Mouse (Mus musculus) activated CD4-positive, CD25-positive, alpha-beta regulatory T cell, adult 9 weeks (primary cell): Measurements from ENCODE around the gene Olfr1030. TPM values are rescaled to one million over a fixed set of nuclear protein-coding genes. Genes with fewer than 3 reads are reported as not detected.

Source experiments
- polyA plus RNA-seq: library from polyadenylated mRNA; unstranded; fragments of 100-300 nt; shearing (Covaris generic); gene quantifications from one replicate; pipeline ENCODE4 v1.2.1, GENCODE M21; 2017

The Olfr1030 gene
- not detected for polyA plus RNA-seq

DNA sequence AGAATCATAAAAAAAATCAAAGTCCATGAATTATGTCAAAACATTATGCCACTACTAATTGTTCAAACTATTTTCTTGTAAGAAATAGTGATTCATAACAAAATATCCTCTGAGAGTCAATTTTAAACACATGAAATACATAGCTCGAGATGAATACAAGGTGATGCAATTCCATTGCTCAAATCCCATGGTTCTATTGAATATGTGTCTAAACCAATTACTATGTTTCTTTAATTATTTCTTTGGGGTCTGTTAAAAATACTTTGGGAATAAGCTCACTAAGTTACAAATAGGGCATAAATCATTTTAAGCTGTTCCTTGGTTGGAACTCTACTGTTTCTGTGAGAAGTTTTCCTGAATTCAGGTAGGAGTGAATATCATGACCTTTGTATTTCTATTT lies at the start of gene Olfr1030:
Olfr1030 (plus strand) TSS at position 301 of the 400 bp plus-strand sequence.

DNA sequence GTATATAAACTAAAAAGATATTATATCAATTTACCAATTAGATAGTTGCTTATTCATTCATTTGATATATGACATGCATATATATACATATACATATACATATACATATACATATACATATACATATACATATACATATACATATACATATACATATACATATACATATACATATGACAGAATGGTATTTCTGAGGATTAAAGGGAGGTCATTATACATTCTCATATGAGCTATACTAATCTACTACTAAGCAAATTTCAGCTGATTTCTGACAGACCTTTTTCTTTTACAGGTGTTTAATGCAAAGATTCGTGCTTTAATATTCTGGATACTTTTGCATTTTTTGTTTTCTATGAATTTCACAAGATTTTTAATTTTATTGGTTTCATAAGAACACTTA lies 28.9 kb upstream of the Olfr1030 start, which contains the start of gene Olfr1028:
Olfr1028 (plus strand) TSS at position 301 of the 400 bp plus-strand sequence.

DNA sequence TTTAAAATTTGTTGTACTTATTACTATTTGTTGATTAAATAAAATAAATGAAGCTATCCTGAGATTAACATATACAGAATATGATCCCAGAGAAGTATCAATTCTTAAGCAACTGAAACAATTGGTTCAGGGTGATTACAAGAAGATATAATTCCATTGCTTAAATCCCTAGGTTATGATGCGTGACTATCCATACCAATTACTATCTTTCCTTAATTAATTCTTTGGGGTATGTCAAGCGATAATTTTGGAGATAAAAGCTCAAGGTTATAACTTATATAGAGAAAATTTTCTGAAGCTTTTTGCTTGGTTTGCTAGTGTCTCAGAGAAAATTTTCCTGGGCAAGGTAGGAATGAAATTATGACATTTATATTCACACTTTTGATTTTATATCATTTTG lies 5.5 kb upstream of the Olfr1030 start, which contains the start of gene Olfr1029:
Olfr1029 (plus strand) TSS at position 301 of the 400 bp plus-strand sequence.

DNA sequence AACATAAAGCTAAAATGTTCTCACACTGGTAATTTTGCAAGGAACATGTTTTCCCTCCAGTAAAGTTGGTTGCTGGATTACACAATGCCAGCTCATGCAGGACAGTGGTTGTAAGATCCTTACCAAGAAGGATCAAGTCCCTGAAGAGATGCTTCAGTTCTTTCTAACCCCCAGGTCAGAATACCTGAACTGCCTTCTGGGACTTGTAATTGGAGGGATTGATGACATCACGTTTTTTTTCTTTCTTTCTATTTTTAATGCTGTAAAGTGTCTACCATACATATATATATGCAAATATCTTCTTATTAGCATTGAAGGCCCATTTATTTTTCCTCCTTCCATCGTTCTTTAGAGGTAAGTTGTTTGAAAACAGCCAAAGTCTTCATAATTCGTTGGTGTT lies 10.9 kb downstream of the Olfr1030 start, which contains the start of gene Olfr1031:
Olfr1031 (plus strand) TSS at position 301 of the 400 bp plus-strand sequence.

DNA sequence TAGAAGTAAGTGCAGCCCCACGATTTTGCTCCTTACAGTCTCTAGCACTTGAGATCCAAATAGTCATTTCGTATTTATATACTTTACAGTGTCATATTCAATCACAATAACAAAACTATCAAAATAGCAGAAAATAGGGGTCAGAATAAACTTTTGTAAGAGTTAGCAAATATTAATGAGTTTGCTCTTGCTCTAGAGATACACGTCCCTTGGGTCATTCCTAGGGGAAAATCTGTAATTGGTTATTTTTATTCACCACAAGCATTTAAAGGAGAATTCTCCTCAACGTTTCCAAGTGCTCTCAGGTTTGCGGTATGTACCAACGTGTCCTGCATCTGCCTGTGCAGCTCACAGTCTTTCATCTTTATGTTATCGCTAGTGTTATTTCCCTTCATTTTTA lies 26.2 kb downstream of the Olfr1030 start, which contains the start of gene Olfr1032:
Olfr1032 (plus strand) TSS at position 301 of the 400 bp plus-strand sequence.

DNA sequence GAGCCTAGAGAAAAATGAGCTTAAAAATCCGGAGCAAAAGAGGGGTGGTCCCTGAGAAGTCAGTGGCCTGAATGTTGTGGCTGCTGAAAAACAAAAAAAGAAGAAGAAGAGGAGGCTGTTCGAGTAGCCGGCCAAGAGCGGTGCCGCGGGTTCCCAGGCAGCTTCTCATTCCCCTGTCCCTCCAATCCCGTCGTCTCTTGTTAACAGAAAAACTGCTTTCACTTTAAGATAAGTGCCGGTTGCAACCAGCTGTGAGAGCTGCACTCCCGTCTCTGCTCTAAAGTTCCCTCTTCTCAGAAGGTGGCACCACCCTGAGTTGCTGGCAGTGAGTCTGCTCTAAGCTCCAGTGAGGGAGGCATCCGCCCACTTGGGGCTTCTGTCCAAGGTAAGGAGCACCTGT lies 41.3 kb downstream of the Olfr1030 start, which contains the start of gene Olfr1033:
Olfr1033 (plus strand) TSS at position 228 of the 400 bp plus-strand sequence.

Other genes with a start within 250 kb of the Olfr1030 start
- gene Olfr1012, start 216.5 kb upstream of the Olfr1030 start, polyA plus RNA-seq: not detected
- not detected for gene Olfr1013, start 212.2 kb upstream of the Olfr1030 start, polyA plus RNA-seq
- gene Olfr1014, start 206.6 kb upstream of the Olfr1030 start, polyA plus RNA-seq: not detected
- not detected for gene Olfr1015, start 197.3 kb upstream of the Olfr1030 start, polyA plus RNA-seq
- gene Olfr1016, start 176.7 kb upstream of the Olfr1030 start, polyA plus RNA-seq: not detected
- gene Olfr1018, start 160.8 kb upstream of the Olfr1030 start, polyA plus RNA-seq: not detected
- gene Olfr1019, start 133.8 kb upstream of the Olfr1030 start, polyA plus RNA-seq: not detected
- not detected for gene Olfr1020, start 132.2 kb upstream of the Olfr1030 start, polyA plus RNA-seq
- not detected for gene Olfr1022, start 110.7 kb upstream of the Olfr1030 start, polyA plus RNA-seq
- gene Olfr1023, start 93.6 kb upstream of the Olfr1030 start, polyA plus RNA-seq: not detected
- not detected for gene Olfr1024, start 74.2 kb upstream of the Olfr1030 start, polyA plus RNA-seq
- not detected for gene Olfr1025-ps1, start 64.1 kb upstream of the Olfr1030 start, polyA plus RNA-seq
- not detected for gene Olfr1026, start 57.7 kb upstream of the Olfr1030 start, polyA plus RNA-seq
- gene Olfr1028, start 28.8 kb upstream of the Olfr1030 start, polyA plus RNA-seq: not detected
- gene Olfr1029, start 5.4 kb upstream of the Olfr1030 start, polyA plus RNA-seq: not detected
- not detected for gene Olfr1031, start 11.0 kb downstream of the Olfr1030 start, polyA plus RNA-seq
- gene Olfr1032, start 26.3 kb downstream of the Olfr1030 start, polyA plus RNA-seq: not detected
- not detected for gene Olfr1033, start 41.4 kb downstream of the Olfr1030 start, polyA plus RNA-seq
- not detected for gene Olfr1034, start 66.6 kb downstream of the Olfr1030 start, polyA plus RNA-seq
- not detected for gene Olfr1036, start 94.7 kb downstream of the Olfr1030 start, polyA plus RNA-seq
- not detected for gene Olfr1037, start 108.1 kb downstream of the Olfr1030 start, polyA plus RNA-seq
- gene Olfr1039, start 156.7 kb downstream of the Olfr1030 start, polyA plus RNA-seq: not detected
- not detected for gene Olfr1040, start 167.5 kb downstream of the Olfr1030 start, polyA plus RNA-seq
- not detected for gene Olfr1042, start 182.6 kb downstream of the Olfr1030 start, polyA plus RNA-seq
- not detected for gene Olfr1043, start 188.2 kb downstream of the Olfr1030 start, polyA plus RNA-seq
- not detected for gene Olfr1044, start 198.5 kb downstream of the Olfr1030 start, polyA plus RNA-seq
- not detected for gene Olfr52, start 206.4 kb downstream of the Olfr1030 start, polyA plus RNA-seq
- gene Olfr1045, start 223.7 kb downstream of the Olfr1030 start, polyA plus RNA-seq: not detected
- gene Olfr1046, start 240.0 kb downstream of the Olfr1030 start, polyA plus RNA-seq: not detected